Mouse (Mus musculus) heart, adult 8-10 months (tissue): Measurements from ENCODE around the gene Zfp329. TPM values are rescaled to one million over a fixed set of nuclear protein-coding genes. Genes with fewer than 3 reads are reported as not detected.

Source experiments
- total RNA-seq, 4 experiments: library from RNA; stranded (reverse); gene quantifications; 2 replicates each; pipeline ENCODE4 v1.2.4; 2022

The Zfp329 gene
- total RNA-seq, 4 experiments from 2014 or later, result 4.7 to 7.6 (median 5.6) TPM

Other genes starting within 250 kb of the Zfp329 start
- gene Vmn2r53, start 210.1 kb downstream of the Zfp329 start, total RNA-seq, result under 1 TPM in 1 of 4 experiments, not detected in 3; under 0.01 TPM
- gene Vmn2r54, start 178.5 kb downstream of the Zfp329 start, total RNA-seq, result not detected
- gene Vmn2r55, start 133.9 kb downstream of the Zfp329 start, total RNA-seq, result not detected
- gene Vmn2r56, start 83.9 kb downstream of the Zfp329 start, total RNA-seq, result not detected
- gene Zscan18, start 15.2 kb downstream of the Zfp329 start, total RNA-seq, result 1 to 10 TPM in 2 of 4 experiments, under 1 TPM in 2; 0.41 to 2.0 (median 1.2) TPM
- 10 to 100 TPM; 18.0 to 22.0 (median 19.6) TPM for gene Zfp110, start 15.9 kb upstream of the Zfp329 start, total RNA-seq
- 1 to 10 TPM; 3.0 to 3.9 (median 3.5) TPM for gene Zfp128, start 62.3 kb upstream of the Zfp329 start, total RNA-seq
- gene Zscan22, start 79.0 kb upstream of the Zfp329 start, total RNA-seq, result 1 to 10 TPM; 3.8 to 5.5 (median 5.0) TPM
- gene Rps5, start 103.4 kb upstream of the Zfp329 start, total RNA-seq, result 100 to 1,000 TPM; 502 to 620 (median 561) TPM
- gene Rnf225, start 108.6 kb upstream of the Zfp329 start, total RNA-seq, result under 1 TPM; 0.22 to 0.31 (median 0.25) TPM
- 1 to 10 TPM; 2.7 to 3.2 (median 2.8) TPM for gene Zfp324, start 147.0 kb upstream of the Zfp329 start, total RNA-seq
- 1 to 10 TPM; 2.2 to 4.1 (median 3.6) TPM for gene Zfp446, start 159.0 kb upstream of the Zfp329 start, total RNA-seq
- not detected for gene Slc27a5, start 179.3 kb upstream of the Zfp329 start, total RNA-seq
- gene Trim28, start 180.3 kb upstream of the Zfp329 start, total RNA-seq, result 10 to 100 TPM; 77.8 to 92.6 (median 83.6) TPM
- gene Zbtb45, start 191.2 kb upstream of the Zfp329 start, total RNA-seq, result 10 to 100 TPM in 1 of 4 experiments, 1 to 10 TPM in 3; 6.9 to 11.3 (median 7.2) TPM
- gene Chmp2a, start 215.9 kb upstream of the Zfp329 start, total RNA-seq, result 100 to 1,000 TPM; 142 to 153 (median 147) TPM
- gene Ube2m, start 219.4 kb upstream of the Zfp329 start, total RNA-seq, result 100 to 1,000 TPM; 204 to 216 (median 210) TPM
- gene Mzf1, start 235.9 kb upstream of the Zfp329 start, total RNA-seq, result under 1 TPM; 0.19 to 0.60 (median 0.29) TPM